Mouse (Mus musculus) erythroblast, embryonic 14.5 days (primary cell): Measurements from ENCODE around the gene Tmeff1. TPM values are rescaled to one million over a fixed set of nuclear protein-coding genes. Genes with fewer than 3 reads are reported as not detected.
"Not testable (repeated sequence)": the region's sequence is repeated elsewhere in the genome, so short reads cannot be mapped to it uniquely, and the experiment has no call there.

Experiments used
- H3K27me3 ChIP-seq: 2 replicates; pipeline ENCODE4 v1.6.1; 2012; ENCODE audit warnings: inconsistent platforms; ENCODE audit not compliant: control insufficient read depth
- H3K36me3 ChIP-seq: 2 replicates; pipeline ENCODE4 v1.6.1; 2012; ENCODE audit warnings: mild to moderate bottlenecking, inconsistent platforms; ENCODE audit not compliant: control insufficient read depth
- H3K4me1 ChIP-seq: 2 replicates; pipeline ENCODE4 v1.6.1; 2012; ENCODE audit warnings: inconsistent platforms; ENCODE audit not compliant: control insufficient read depth
- H3K4me3 ChIP-seq: replicated peaks from 2 replicates; pipeline ENCODE3; 2012; ENCODE audit warnings: moderate library complexity, mild to moderate bottlenecking, inconsistent platforms
- H3K9me3 ChIP-seq: 2 replicates; pipeline ENCODE4 v1.6.1; 2012; ENCODE audit warnings: low read length, inconsistent platforms, mixed read lengths; ENCODE audit not compliant: control insufficient read depth
- GATA1 ChIP-seq: IDR thresholded peaks from 2 replicates; pipeline ENCODE4 v1.6.1; 2012; ENCODE audit warnings: low read length, inconsistent platforms, mixed read lengths
- TAL1 ChIP-seq: IDR thresholded peaks from 3 replicates; pipeline ENCODE4 v1.6.1; 2012; ENCODE audit warnings: low read length, inconsistent platforms, mixed read lengths
- polyA plus RNA-seq: library from polyadenylated mRNA; stranded (reverse); fragments of >175 nt; gene quantifications from 2 replicates; pipeline ENCODE4 v1.2.3, GENCODE M21; 2012

The Tmeff1 gene
- polyA plus RNA-seq, 1 experiment: 0.05 TPM

- H3K9me3 ChIP-seq: no peaks in the 10 kb centered on the region
Measured at GRCm38 (mm10) chr4:48674412-48674811, 89.4 kb downstream of the Tmeff1 start.

GRCm38 (mm10) chr4:48676570-48677185, 91.7 kb downstream of the Tmeff1 start:
- Histone ChIP-seq H3K4me1 (no peaks in the 10 kb centered on the region), H3K4me3 (no peak overlapping the region), H3K36me3 (no peaks in the 10 kb centered on the region), H3K9me3 (no peaks in the 10 kb centered on the region), H3K27me3 (no peaks in the 10 kb centered on the region)
- TF ChIP-seq GATA1 (no peak), TAL1 (no peak)

More at GRCm38 (mm10) chr4:48674412-48674811, 89.4 kb downstream of the Tmeff1 start:
- Histone ChIP-seq H3K4me3 (no peak overlapping the region), H3K4me1 (no peaks in the 10 kb centered on the region), H3K36me3 (no peaks in the 10 kb centered on the region), H3K27me3 (no peaks in the 10 kb centered on the region)
- TF ChIP-seq TAL1 (no peak), GATA1 (no peak)

- no peak for TF ChIP-seq TAL1
- TF ChIP-seq GATA1: no peak
- no peaks in the 10 kb centered on the region for H3K36me3 ChIP-seq
Measured at GRCm38 (mm10) chr4:48677276-48677675, 92.3 kb downstream of the Tmeff1 start.

GRCm38 (mm10) chr4:48677812-48678211, 92.8 kb downstream of the Tmeff1 start:
- Histone ChIP-seq H3K4me1 (no peaks in the 10 kb centered on the region), H3K9me3 (no peaks in the 10 kb centered on the region), H3K27me3 (no peaks in the 10 kb centered on the region), H3K36me3 (no peaks in the 10 kb centered on the region), H3K4me3 (no peak overlapping the region)
- no peak for TF ChIP-seq TAL1
- no peak for TF ChIP-seq GATA1

More at GRCm38 (mm10) chr4:48677276-48677675, 92.3 kb downstream of the Tmeff1 start:
- Histone ChIP-seq H3K4me3 (no peak overlapping the region), H3K27me3 (no peaks in the 10 kb centered on the region), H3K9me3 (no peaks in the 10 kb centered on the region), H3K4me1 (no peaks in the 10 kb centered on the region)

- Histone ChIP-seq H3K9me3 (no peaks in the 10 kb centered on the region), H3K27me3 (no peaks in the 10 kb centered on the region), H3K36me3 (no peaks in the 10 kb centered on the region), H3K4me3 (no peak overlapping the region), H3K4me1 (no peaks in the 10 kb centered on the region)
- TF ChIP-seq TAL1: no peak
- no peak for TF ChIP-seq GATA1
Measured at GRCm38 (mm10) chr4:48678793-48679192, 93.8 kb downstream of the Tmeff1 start.

- H3K27me3 ChIP-seq, H3K4me1 ChIP-seq, H3K36me3 ChIP-seq, H3K9me3 ChIP-seq, H3K4me3 ChIP-seq: not testable (repeated sequence)
Measured at GRCm38 (mm10) chr4:48679728-48680127, 94.8 kb downstream of the Tmeff1 start.

GRCm38 (mm10) chr4:48680214-48680613, 95.2 kb downstream of the Tmeff1 start:
- TF ChIP-seq GATA1 (no peak), TAL1 (no peak)
- Histone ChIP-seq H3K9me3 (no peaks in the 10 kb centered on the region), H3K4me1 (peaks cover 3% of the 10 kb centered on the region; the same call in 1 of the 2 replicates), H3K27me3 (no peaks in the 10 kb centered on the region), H3K4me3 (no peak overlapping the region), H3K36me3 (no peaks in the 10 kb centered on the region)

- Histone ChIP-seq H3K36me3 (no peaks in the 10 kb centered on the region), H3K27me3 (no peaks in the 10 kb centered on the region), H3K4me1 (peaks cover 3% of the 10 kb centered on the region; the same call in 1 of the 2 replicates), H3K9me3 (no peaks in the 10 kb centered on the region), H3K4me3 (no peak overlapping the region)
- no peak for TF ChIP-seq TAL1
- TF ChIP-seq GATA1: no peak
Measured at GRCm38 (mm10) chr4:48680648-48681343, 95.8 kb downstream of the Tmeff1 start.

- Histone ChIP-seq H3K9me3 (no peaks in the 10 kb centered on the region), H3K4me1 (peaks cover 3% of the 10 kb centered on the region; the same call in 1 of the 2 replicates), H3K4me3 (no peak overlapping the region), H3K27me3 (no peaks in the 10 kb centered on the region), H3K36me3 (no peaks in the 10 kb centered on the region)
- TF ChIP-seq TAL1: no peak
- TF ChIP-seq GATA1: no peak
Measured at GRCm38 (mm10) chr4:48683126-48683525, 98.2 kb downstream of the Tmeff1 start.

GRCm38 (mm10) chr4:48683633-48684209, 98.7 kb downstream of the Tmeff1 start:
- not testable (repeated sequence) for H3K36me3 ChIP-seq, H3K4me3 ChIP-seq, H3K4me1 ChIP-seq, H3K27me3 ChIP-seq, H3K9me3 ChIP-seq
